Mouse (Mus musculus): ENCODE measurements around the gene Me1.

DNA sequence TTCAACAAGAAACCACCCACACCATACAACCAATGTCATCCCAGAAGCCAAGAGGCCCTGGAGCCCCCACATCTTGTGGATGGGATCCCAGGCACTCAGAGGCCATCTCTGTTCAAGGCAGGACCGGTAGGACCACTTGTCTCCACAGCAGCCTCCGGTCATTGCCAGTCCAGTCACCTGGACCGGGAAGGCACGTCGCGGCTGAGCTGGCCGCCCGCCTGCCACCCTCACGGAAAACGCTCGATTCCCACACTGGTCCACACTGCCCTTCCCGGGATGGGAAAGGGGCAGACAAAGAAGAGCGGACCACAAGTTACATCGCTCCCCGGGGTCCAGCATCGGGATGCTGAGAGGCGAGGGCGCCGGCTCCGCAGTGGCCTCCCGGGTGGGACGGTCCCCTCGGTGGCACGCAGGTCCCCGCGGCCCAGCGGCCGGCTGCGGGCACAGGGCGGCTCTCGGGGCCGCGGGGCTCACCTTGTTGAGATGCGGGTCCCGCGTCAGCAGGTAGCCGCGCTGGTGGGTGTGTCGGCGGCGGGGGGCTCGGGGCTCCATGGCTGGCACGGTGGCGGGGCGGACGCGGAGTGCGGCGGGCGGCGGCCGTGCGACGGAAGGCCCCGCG is 445 bp downstream of the Me1 start:
- TF ChIP-seq CTCF (IDR thresholded peaks at IDR 0.05; ENCODE audit: low read depth) (no peak), EP300 (IDR thresholded peaks at IDR 0.05; ENCODE audit: low read depth) (no peak)
